In the genomic region with DNA sequence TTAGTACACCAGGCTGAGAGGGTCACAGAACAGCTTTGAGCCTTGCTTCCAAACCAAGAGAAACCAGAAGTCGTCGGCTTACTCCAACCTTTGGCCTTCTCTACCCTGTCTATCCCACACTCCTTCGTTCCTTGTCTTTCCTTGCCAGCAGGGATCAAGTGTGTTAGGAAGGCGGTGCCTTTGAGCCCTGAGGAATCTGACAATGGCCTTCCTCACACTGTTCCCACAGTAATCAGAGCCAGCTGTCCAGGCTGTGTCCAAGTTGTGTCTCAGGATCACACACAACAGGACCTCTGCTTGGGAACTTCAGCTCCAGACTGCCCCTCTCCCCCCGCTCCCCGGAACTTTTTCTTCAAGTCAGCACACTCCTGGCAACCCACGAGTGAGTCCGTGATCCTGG, we compare ENCODE assay signal across 10 mouse cellular contexts.
DNase-seq lines count a peak whose midpoint lies in the region; ATAC-seq lines count a peak whose summit lies in the region.
"Had no signal": no experiment of that assay in that cellular context is flagged by ENCODE, and none has a peak within 500 bp of the region (broad histone marks: within the 10 kb centered on the region; RNA-seq: fewer than 3 reads in every experiment).

No protein-coding gene starts in this region.

- peaks cover 37% of the 10 kb centered on the region for H3K4me1 ChIP-seq in hindbrain, embryonic 10.5 days (replicated peaks)
- peaks cover 12% of the 10 kb centered on the region; the same call in 1 of the 2 replicates for H3K4me1 ChIP-seq in hindbrain, embryonic 12.5 days
- peaks cover 42% of the 10 kb centered on the region for H3K4me1 ChIP-seq in embryonic facial prominence, embryonic 13.5 days
- peaks cover 15% of the 10 kb centered on the region; the same call in 1 of the 2 replicates for H3K4me1 ChIP-seq in intestine, embryonic 16.5 days (ENCODE audit: control insufficient read depth, insufficient read depth, low read length)
- H3K4me1 ChIP-seq in limb, embryonic 10.5 days = peaks cover 25% of the 10 kb centered on the region
- peaks cover 3% of the 10 kb centered on the region; the same call in 1 of the 2 replicates for H3K4me1 ChIP-seq in hindbrain, embryonic 16.5 days (ENCODE audit: control insufficient read depth, insufficient read depth, low read depth, low read length)

- H3K4me3 ChIP-seq in hindbrain, embryonic 10.5 days = no peak overlapping the region
- no peak overlapping the region for H3K4me3 ChIP-seq in hindbrain, embryonic 12.5 days
- H3K4me3 ChIP-seq in embryonic facial prominence, embryonic 13.5 days = no peak overlapping the region
- no peak overlapping the region for H3K4me3 ChIP-seq in intestine, embryonic 16.5 days (ENCODE audit: low read length)
- no peak overlapping the region for H3K4me3 ChIP-seq in limb, embryonic 10.5 days
- no peak overlapping the region for H3K4me3 ChIP-seq in hindbrain, embryonic 16.5 days (ENCODE audit: low read length)
- H3K4me3 ChIP-seq: embryonic facial prominence, embryonic 12.5 days had no signal

- no peak overlapping the region for H3K9ac ChIP-seq in hindbrain, embryonic 12.5 days
- no peak overlapping the region for H3K9ac ChIP-seq in embryonic facial prominence, embryonic 13.5 days
- H3K9ac ChIP-seq in intestine, embryonic 16.5 days (ENCODE audit: low read depth, low read length) = no peak overlapping the region
- H3K9ac ChIP-seq in hindbrain, embryonic 16.5 days (ENCODE audit: low read depth, low read length) = no peak overlapping the region
- H3K9ac ChIP-seq: embryonic facial prominence, embryonic 12.5 days had no signal

- H3K9me3 ChIP-seq in hindbrain, embryonic 10.5 days = no peaks in the 10 kb centered on the region
- no peaks in the 10 kb centered on the region for H3K9me3 ChIP-seq in hindbrain, embryonic 12.5 days (replicated peaks)
- no peaks in the 10 kb centered on the region for H3K9me3 ChIP-seq in embryonic facial prominence, embryonic 13.5 days
- no peaks in the 10 kb centered on the region for H3K9me3 ChIP-seq in intestine, embryonic 16.5 days (ENCODE audit: control insufficient read depth, low read length)
- no peaks in the 10 kb centered on the region for H3K9me3 ChIP-seq in limb, embryonic 10.5 days (replicated peaks)
- no peaks in the 10 kb centered on the region for H3K9me3 ChIP-seq in hindbrain, embryonic 16.5 days (ENCODE audit: control insufficient read depth, low read length)
- H3K9me3 ChIP-seq: embryonic facial prominence, embryonic 12.5 days had no signal

- no peak overlapping the region for H3K4me2 ChIP-seq in hindbrain, embryonic 12.5 days (replicated peaks)
- H3K4me2 ChIP-seq in embryonic facial prominence, embryonic 13.5 days = no peak overlapping the region
- H3K4me2 ChIP-seq in intestine, embryonic 16.5 days (ENCODE audit: low read depth, low read length) = no peak overlapping the region
- H3K4me2 ChIP-seq in hindbrain, embryonic 16.5 days (ENCODE audit: low read length) = no peak overlapping the region
- H3K4me2 ChIP-seq: embryonic facial prominence, embryonic 12.5 days had no signal

- H3K36me3 ChIP-seq in hindbrain, embryonic 10.5 days = no peaks in the 10 kb centered on the region
- H3K36me3 ChIP-seq in hindbrain, embryonic 12.5 days = no peaks in the 10 kb centered on the region
- H3K36me3 ChIP-seq in embryonic facial prominence, embryonic 13.5 days = no peaks in the 10 kb centered on the region
- no peaks in the 10 kb centered on the region for H3K36me3 ChIP-seq in intestine, embryonic 16.5 days (ENCODE audit: control insufficient read depth, insufficient read depth, low read length)
- no peaks in the 10 kb centered on the region for H3K36me3 ChIP-seq in limb, embryonic 10.5 days
- H3K36me3 ChIP-seq in hindbrain, embryonic 16.5 days (ENCODE audit: control insufficient read depth, insufficient read depth, low read length) = no peaks in the 10 kb centered on the region
- H3K36me3 ChIP-seq: embryonic facial prominence, embryonic 12.5 days had no signal

- peak; percentile 46 for DNase-seq in hindbrain, embryonic 10.5 days (ENCODE audit: low spot score)
- DNase-seq in limb, embryonic 10.5 days (ENCODE audit: low spot score) = peak; percentile 38
- DNase-seq in B cell, adult 2 months = no peak
- DNase-seq: spleen, adult 18-20 months had no signal

- no peaks in the 10 kb centered on the region for H3K27me3 ChIP-seq in hindbrain, embryonic 10.5 days (ENCODE audit: insufficient read depth, poor library complexity, severe bottlenecking)
- no peaks in the 10 kb centered on the region for H3K27me3 ChIP-seq in hindbrain, embryonic 12.5 days
- H3K27me3 ChIP-seq in embryonic facial prominence, embryonic 13.5 days = no peaks in the 10 kb centered on the region
- no peaks in the 10 kb centered on the region for H3K27me3 ChIP-seq in intestine, embryonic 16.5 days (replicated peaks; ENCODE audit: control insufficient read depth, insufficient read depth, low read length)
- no peaks in the 10 kb centered on the region for H3K27me3 ChIP-seq in limb, embryonic 10.5 days (ENCODE audit: low read depth, poor library complexity, severe bottlenecking)
- no peaks in the 10 kb centered on the region for H3K27me3 ChIP-seq in hindbrain, embryonic 16.5 days (replicated peaks; ENCODE audit: control insufficient read depth, insufficient read depth, low read length)
- H3K27me3 ChIP-seq: embryonic facial prominence, embryonic 12.5 days had no signal

- WGBS in hindbrain, embryonic 10.5 days = 67% methylated on average over 8 of the region's 8 CpGs
- 60% methylated on average over 8 of the region's 8 CpGs for WGBS in hindbrain, embryonic 12.5 days
- 45% methylated on average over 8 of the region's 8 CpGs for WGBS in embryonic facial prominence, embryonic 13.5 days
- WGBS in intestine, embryonic 16.5 days = 71% methylated on average over 8 of the region's 8 CpGs
- WGBS in limb, embryonic 10.5 days = 58% methylated on average over 8 of the region's 8 CpGs
- 71% methylated on average over 8 of the region's 8 CpGs for WGBS in hindbrain, embryonic 16.5 days

- H3K27ac ChIP-seq in hindbrain, embryonic 10.5 days = peak overlapping the region; percentile 71; the same call in 1 of the 2 replicates
- no peak overlapping the region for H3K27ac ChIP-seq in hindbrain, embryonic 12.5 days
- 0 out of 2 replicates have a peak overlapping the region, but pooled peaks have one; percentile 3 for H3K27ac ChIP-seq in embryonic facial prominence, embryonic 13.5 days
- H3K27ac ChIP-seq in intestine, embryonic 16.5 days (ENCODE audit: low read length) = peak overlapping the region; percentile 56
- peak overlapping the region; percentile 53; the same call in 1 of the 2 replicates for H3K27ac ChIP-seq in limb, embryonic 10.5 days
- H3K27ac ChIP-seq in hindbrain, embryonic 16.5 days (ENCODE audit: low read depth, low read length) = no peak overlapping the region
- H3K27ac ChIP-seq: embryonic facial prominence, embryonic 12.5 days had no signal

- no peak for ATAC-seq in hindbrain, embryonic 12.5 days (ENCODE audit: low FRiP score)
- ATAC-seq in embryonic facial prominence, embryonic 13.5 days (ENCODE audit: insufficient number of reproducible peaks, insufficient read depth, low FRiP score, low TSS enrichment, low read depth) = no peak
- ATAC-seq in intestine, embryonic 16.5 days = peak; percentile 65; the same call in 1 of the 2 replicates
- no peak for ATAC-seq in megakaryocyte, adult 5-6 weeks (ENCODE audit: poor library complexity, severe bottlenecking)
- ATAC-seq in hindbrain, embryonic 16.5 days = no peak

Comparison
In these comparisons a context has a peak if more than half of its experiments do, and no peak if none do; other contexts are left out.
1. H3K27ac ChIP-seq: peak in hindbrain, embryonic 10.5 days (single experiment), embryonic facial prominence, embryonic 13.5 days (single experiment), intestine, embryonic 16.5 days (single experiment) and limb, embryonic 10.5 days (single experiment); none in hindbrain, embryonic 12.5 days (single experiment) and hindbrain, embryonic 16.5 days (single experiment).
2. DNase-seq: peak in hindbrain, embryonic 10.5 days (single experiment) and limb, embryonic 10.5 days (single experiment); none in B cell, adult 2 months (0 of 2).